Mouse (Mus musculus) limb, embryonic 11.5 days (tissue): ENCODE measurements around the gene Fam209. TPM values are rescaled to one million over a fixed set of nuclear protein-coding genes. Genes with fewer than 3 reads are reported as not detected.

ENCODE experiments used
- polyA plus RNA-seq: library from polyadenylated mRNA; unstranded; fragments of >200 nt; fragmentation: Nextera tagmentation; extraction: Ambion mirVana; gene quantifications from 2 replicates; pipeline ENCODE4 v1.2.1, GENCODE M21; 2014

Fam209 gene
- polyA plus RNA-seq, 1 experiment from 2014 or later, result not detected

Other genes starting within 250 kb of the Fam209 start
- not detected in 2 replicates for gene Mc3r, start 224.0 kb upstream of the Fam209 start, polyA plus RNA-seq
- gene Fam210b, start 127.0 kb upstream of the Fam209 start, polyA plus RNA-seq, result 14.9 and 15.9 TPM in 2 replicates
- gene Aurka, start 102.0 kb upstream of the Fam209 start, polyA plus RNA-seq, result 219 and 224 TPM in 2 replicates
- gene Cstf1, start 101.8 kb upstream of the Fam209 start, polyA plus RNA-seq, result 52.1 and 60.3 TPM in 2 replicates
- gene Cass4, start 78.7 kb upstream of the Fam209 start, polyA plus RNA-seq, result 0.11 and 0.35 TPM in 2 replicates
- 74.6 and 78.9 TPM in 2 replicates for gene Rtf2, start 32.0 kb upstream of the Fam209 start, polyA plus RNA-seq
- 0.56 and 1.1 TPM in 2 replicates for gene Gcnt7, start 13.9 kb upstream of the Fam209 start, polyA plus RNA-seq
- gene Tfap2c, start 77.1 kb downstream of the Fam209 start, polyA plus RNA-seq, result 5.9 and 7.6 TPM in 2 replicates